Comparison of ENCODE assay signal across 8 mouse cellular contexts in genomic region chr9:78477021-78477551, GRCm38 (mm10). TPM values are rescaled to one million over a fixed set of nuclear protein-coding genes. Genes with fewer than 3 reads are reported as not detected.
DNase-seq lines count a peak whose midpoint lies in the region; ATAC-seq and TF ChIP-seq lines count a peak whose summit lies in the region.

No protein-coding gene starts in this region.

- H3K9me3 ChIP-seq in CH12.LX (replicated peaks; ENCODE audit: low read length): no peaks in the 10 kb centered on the region
- H3K9me3 ChIP-seq in embryonic facial prominence, embryonic 15.5 days (replicated peaks): no peaks in the 10 kb centered on the region
- no peaks in the 10 kb centered on the region for H3K9me3 ChIP-seq in intestine, postnatal 0 days (ENCODE audit: control insufficient read depth)

- peak overlapping the region; percentile 86; the same call in 1 of the 2 replicates for H3K4me2 ChIP-seq in CH12.LX (ENCODE audit: insufficient read depth, low read depth, poor library complexity, severe bottlenecking)
- no peak overlapping the region for H3K4me2 ChIP-seq in embryonic facial prominence, embryonic 15.5 days (replicated peaks)
- no peak overlapping the region for H3K4me2 ChIP-seq in intestine, postnatal 0 days (replicated peaks; ENCODE audit: low read depth)

- WGBS in embryonic facial prominence, embryonic 15.5 days: 5% methylated on average over 5 of the region's 5 CpGs
- WGBS in intestine, postnatal 0 days: 6% methylated on average over 5 of the region's 5 CpGs

- peak in 1 of 2 experiments; percentile 59; a peak in 2 of 4 replicates for TF ChIP-seq CTCF in CH12.LX (conservative IDR thresholded peaks at IDR 0.05 in 1 of 2, IDR thresholded peaks at IDR 0.05 in 1 of 2; ENCODE audit: low read depth in 2 of 2, low read length in 2 of 2)
- TF ChIP-seq CTCF in intestine, postnatal 0 days (IDR thresholded peaks at IDR 0.05; ENCODE audit: low read depth): peak; percentile 80

- no peaks in the 10 kb centered on the region for H3K27me3 ChIP-seq in CH12.LX (replicated peaks)
- H3K27me3 ChIP-seq in embryonic facial prominence, embryonic 15.5 days: no peaks in the 10 kb centered on the region
- H3K27me3 ChIP-seq in intestine, postnatal 0 days (replicated peaks; ENCODE audit: control insufficient read depth, insufficient read depth, low read length): no peaks in the 10 kb centered on the region

- H3K36me3 ChIP-seq in CH12.LX (replicated peaks in 1 of 2; ENCODE audit: control insufficient read depth in 1 of 2, insufficient read depth in 1 of 2, low read length in 1 of 2): peaks cover 59 to 65% of the 10 kb centered on the region in 2 experiments
- peaks cover 49% of the 10 kb centered on the region for H3K36me3 ChIP-seq in embryonic facial prominence, embryonic 15.5 days
- H3K36me3 ChIP-seq in intestine, postnatal 0 days (ENCODE audit: control insufficient read depth, insufficient read depth): peaks cover 33% of the 10 kb centered on the region

- dilution Hi-C loops in CH12.LX (cut with MboI; ENCODE audit: extremely low pct_ligation_motif_present, extremely low pct_unique_long_range_greater_than_20kb, low sequenced_read_pairs): no loop called here

- H3K79me2 ChIP-seq in CH12.LX (replicated peaks; ENCODE audit: control insufficient read depth, extremely low read depth, insufficient read depth, poor library complexity, severe bottlenecking): peaks cover 30% of the 10 kb centered on the region

- TF ChIP-seq EP300 in CH12.LX (IDR thresholded peaks at IDR 0.05; ENCODE audit: low read length): no peak

- peak overlapping the region; percentile 80; the same call in 1 of the 2 replicates for H3K9ac ChIP-seq in CH12.LX (ENCODE audit: insufficient read depth, low read depth)
- no peak overlapping the region for H3K9ac ChIP-seq in embryonic facial prominence, embryonic 15.5 days
- H3K9ac ChIP-seq in intestine, postnatal 0 days (ENCODE audit: low read depth, low read length): no peak overlapping the region

- in situ Hi-C loops in CH12.LX (cut with MboI; ENCODE audit: low pct_ligation_motif_present, low pct_unique_long_range_greater_than_20kb, low sequenced_read_pairs): no loop called here

- ATAC-seq in embryonic facial prominence, embryonic 15.5 days (ENCODE audit: insufficient number of reproducible peaks, low FRiP score, low TSS enrichment, low read depth): no peak
- ATAC-seq in intestine, postnatal 0 days: peak; percentile 4; the same call in 1 of the 2 replicates

- peaks cover 0 to 7% of the 10 kb centered on the region in 2 experiments; a peak in 2 of 4 replicates for H3K4me1 ChIP-seq in CH12.LX (ENCODE audit: control insufficient read depth in 1 of 2, insufficient read depth in 2 of 2)
- H3K4me1 ChIP-seq in embryonic facial prominence, embryonic 15.5 days: peaks cover 4% of the 10 kb centered on the region; the same call in 1 of the 2 replicates
- no peaks in the 10 kb centered on the region for H3K4me1 ChIP-seq in intestine, postnatal 0 days (replicated peaks; ENCODE audit: control insufficient read depth, insufficient read depth, low read length)

- peak overlapping the region; percentile 16; the same call in 1 of the 2 replicates for H3K27ac ChIP-seq in CH12.LX (ENCODE audit: insufficient read depth, low read depth)
- 0 out of 2 replicates have a peak overlapping the region, but pooled peaks have one; percentile 17 for H3K27ac ChIP-seq in embryonic facial prominence, embryonic 15.5 days (replicated peaks)
- H3K27ac ChIP-seq in intestine, postnatal 0 days (ENCODE audit: low read depth, low read length): no peak overlapping the region

- peak; percentile 31 for TF ChIP-seq RAD21 in CH12.LX (IDR thresholded peaks at IDR 0.05; ENCODE audit: low read depth, low read length)

- TF ChIP-seq POLR2A in CH12.LX (IDR thresholded peaks at IDR 0.05; ENCODE audit: low read depth, low read length): no peak

- peak overlapping the region in 1 of 3 experiments; percentile 40 for H3K4me3 ChIP-seq in CH12.LX (replicated peaks in 1 of 3; ENCODE audit: low read depth in 2 of 3, low read length in 2 of 3, poor library complexity in 1 of 3)
- H3K4me3 ChIP-seq in embryonic facial prominence, embryonic 15.5 days (replicated peaks): no peak overlapping the region
- no peak overlapping the region for H3K4me3 ChIP-seq in intestine, postnatal 0 days (ENCODE audit: low read depth, low read length)

- DNase-seq in heart, adult 11 months: peak; percentile 52
- DNase-seq in heart, postnatal 25 days (ENCODE audit: low spot score): no peak
- no peak for DNase-seq in CH12.LX (ENCODE audit: extremely low read depth)
- peak; percentile 26 for DNase-seq in neural tube, embryonic 10.5 days (ENCODE audit: extremely low spot score, low spot score)
- DNase-seq in Muller cell, postnatal 12 days (ENCODE audit: inconsistent ontology term): no peak
- no peak for DNase-seq in right cerebral cortex, postnatal 10 days (ENCODE audit: low spot score in 2 of 2)

- intact Hi-C loops in heart, postnatal 25 days (cut with DNase I): loop anchor here (2.0 kb wide), 2 partner anchors 28 to 76 kb away; partner anchors contain the start of genes Gm17324 and Mto1

TF ChIP-seq in CH12.LX, 34 proteins besides CTCF, POLR2A, EP300 and RAD21:
- peak; percentile 18; the same call in 1 of the 2 replicates for TF ChIP-seq USF2 (conservative IDR thresholded peaks at IDR 0.05; ENCODE audit: low read depth, low read length)
- TF ChIP-seq TBP (conservative IDR thresholded peaks at IDR 0.05; ENCODE audit: low read depth, low read length): 0 out of 2 replicates have a peak, but pooled peaks have one; percentile 28
- 0 out of 2 replicates have a peak, but pooled peaks have one; percentile 14 for TF ChIP-seq MXI1 (IDR thresholded peaks at IDR 0.05; ENCODE audit: low read depth, low read length)
- no peak for TF ChIP-seq NRF1 (IDR thresholded peaks at IDR 0.05; ENCODE audit: low read depth, low read length)
- peak; percentile 61; the same call in 1 of the 2 replicates for TF ChIP-seq MYC (IDR thresholded peaks at IDR 0.05; ENCODE audit: low read depth, low read length)
- 0 out of 2 replicates have a peak, but pooled peaks have one; percentile 3 for TF ChIP-seq MAZ (IDR thresholded peaks at IDR 0.05; ENCODE audit: low read depth, low read length)
- peak; percentile 25 for TF ChIP-seq SMC3 (IDR thresholded peaks at IDR 0.05; ENCODE audit: low read depth, low read length)
- peak; percentile 5 for TF ChIP-seq ZMIZ1 (IDR thresholded peaks at IDR 0.05; ENCODE audit: low read depth, low read length)
- TF ChIP-seq POLR2AphosphoS2 (IDR thresholded peaks at IDR 0.05; ENCODE audit: low read depth, low read length): peak; percentile 1; the same call in 1 of the 2 replicates
- TF ChIP-seq MAX (IDR thresholded peaks at IDR 0.05; ENCODE audit: low read length): 0 out of 2 replicates have a peak, but pooled peaks have one; percentile 34
- TF ChIP-seq E2F4 (IDR thresholded peaks at IDR 0.05; ENCODE audit: insufficient replicate concordance, low read depth, low read length): no peak

RNA-seq across cellular contexts. Expression of gene Eef1a1, which starts 11.9 kb away (rescaled TPM):
- total RNA-seq in heart, postnatal 25 days (2021): 1,000 to 10,000 TPM; 1,031 to 1,197 TPM
- total RNA-seq in CH12.LX (2012; rRNA removed): 14,448 and 18,409 TPM in 2 replicates
- total RNA-seq in CH12.LX (2014; rRNA removed): 21,026 and 21,314 TPM in 2 replicates
- polyA plus RNA-seq in CH12.LX (2012; ENCODE audit: insufficient read length, low read depth): 11,979 and 12,362 TPM in 2 replicates
- polyA plus RNA-seq in embryonic facial prominence, embryonic 15.5 days (2015; fragmentation: Nextera tagmentation; extraction: Ambion mirVana): 5,028 and 5,329 TPM in 2 replicates
- 1,954 and 2,041 TPM in 2 replicates for polyA plus RNA-seq in intestine, postnatal 0 days (2015; fragmentation: Nextera tagmentation; extraction: Ambion mirVana)

RNA-seq across cellular contexts. Expression of gene Gm17324, which starts 28.5 kb away (rescaled TPM):
- total RNA-seq in heart, postnatal 25 days (2021): not detected
- total RNA-seq in CH12.LX (2012; rRNA removed) (0.46 and 0.55 TPM in 2 replicates), CH12.LX (2014; rRNA removed) (not detected in 2 replicates)
- not detected in 2 replicates for polyA plus RNA-seq in CH12.LX (2012; ENCODE audit: insufficient read length, low read depth)
- polyA plus RNA-seq in embryonic facial prominence, embryonic 15.5 days (2015; fragmentation: Nextera tagmentation; extraction: Ambion mirVana): 0.88 and 1.1 TPM in 2 replicates
- polyA plus RNA-seq in intestine, postnatal 0 days (2015; fragmentation: Nextera tagmentation; extraction: Ambion mirVana): 0.17 and 0.39 TPM in 2 replicates

RNA-seq across cellular contexts. Expression of gene Mto1, which starts 29.1 kb away (rescaled TPM):
- 10 to 100 TPM; 24.5 to 25.5 TPM for total RNA-seq in heart, postnatal 25 days (2021)
- total RNA-seq in CH12.LX (2012; rRNA removed) (21.5 and 22.9 TPM in 2 replicates), CH12.LX (2014; rRNA removed) (21.5 and 22.5 TPM in 2 replicates)
- polyA plus RNA-seq in CH12.LX (2012; ENCODE audit: insufficient read length, low read depth): 13.8 and 14.2 TPM in 2 replicates
- 21.2 and 23.6 TPM in 2 replicates for polyA plus RNA-seq in embryonic facial prominence, embryonic 15.5 days (2015; fragmentation: Nextera tagmentation; extraction: Ambion mirVana)
- polyA plus RNA-seq in intestine, postnatal 0 days (2015; fragmentation: Nextera tagmentation; extraction: Ambion mirVana): 8.2 and 8.4 TPM in 2 replicates

RNA-seq across cellular contexts. Expression of gene Cgas, which starts 34.0 kb away (rescaled TPM):
- total RNA-seq in heart, postnatal 25 days (2021): under 1 TPM; 0.45 to 0.55 TPM
- total RNA-seq in CH12.LX (2012; rRNA removed) (not detected in 2 replicates), CH12.LX (2014; rRNA removed) (not detected in 2 replicates)
- polyA plus RNA-seq in CH12.LX (2012; ENCODE audit: insufficient read length, low read depth): not detected in 2 replicates
- polyA plus RNA-seq in embryonic facial prominence, embryonic 15.5 days (2015; fragmentation: Nextera tagmentation; extraction: Ambion mirVana): 2.5 and 3.3 TPM in 2 replicates
- polyA plus RNA-seq in intestine, postnatal 0 days (2015; fragmentation: Nextera tagmentation; extraction: Ambion mirVana): 0.96 and 1.1 TPM in 2 replicates

Comparison
In these comparisons a context has a peak if more than half of its experiments do, and no peak if none do; other contexts are left out.
1. DNase-seq: peak in heart, adult 11 months (single experiment) and neural tube, embryonic 10.5 days (single experiment); none in heart, postnatal 25 days (single experiment), CH12.LX (single experiment), Muller cell, postnatal 12 days (single experiment) and right cerebral cortex, postnatal 10 days (0 of 2).